Mouse (Mus musculus) R1 (cell line): ENCODE data around the gene Pgap2.
A peak's percentile ranks its signal among the peaks of the same experiment; 100 is the strongest.

Experiments
- DNase-seq: peaks from one replicate; pipeline ENCODE4 v3.0.0-alpha.2; 2018; ENCODE audit warnings: low read depth, low spot score

The Pgap2 gene

DNA sequence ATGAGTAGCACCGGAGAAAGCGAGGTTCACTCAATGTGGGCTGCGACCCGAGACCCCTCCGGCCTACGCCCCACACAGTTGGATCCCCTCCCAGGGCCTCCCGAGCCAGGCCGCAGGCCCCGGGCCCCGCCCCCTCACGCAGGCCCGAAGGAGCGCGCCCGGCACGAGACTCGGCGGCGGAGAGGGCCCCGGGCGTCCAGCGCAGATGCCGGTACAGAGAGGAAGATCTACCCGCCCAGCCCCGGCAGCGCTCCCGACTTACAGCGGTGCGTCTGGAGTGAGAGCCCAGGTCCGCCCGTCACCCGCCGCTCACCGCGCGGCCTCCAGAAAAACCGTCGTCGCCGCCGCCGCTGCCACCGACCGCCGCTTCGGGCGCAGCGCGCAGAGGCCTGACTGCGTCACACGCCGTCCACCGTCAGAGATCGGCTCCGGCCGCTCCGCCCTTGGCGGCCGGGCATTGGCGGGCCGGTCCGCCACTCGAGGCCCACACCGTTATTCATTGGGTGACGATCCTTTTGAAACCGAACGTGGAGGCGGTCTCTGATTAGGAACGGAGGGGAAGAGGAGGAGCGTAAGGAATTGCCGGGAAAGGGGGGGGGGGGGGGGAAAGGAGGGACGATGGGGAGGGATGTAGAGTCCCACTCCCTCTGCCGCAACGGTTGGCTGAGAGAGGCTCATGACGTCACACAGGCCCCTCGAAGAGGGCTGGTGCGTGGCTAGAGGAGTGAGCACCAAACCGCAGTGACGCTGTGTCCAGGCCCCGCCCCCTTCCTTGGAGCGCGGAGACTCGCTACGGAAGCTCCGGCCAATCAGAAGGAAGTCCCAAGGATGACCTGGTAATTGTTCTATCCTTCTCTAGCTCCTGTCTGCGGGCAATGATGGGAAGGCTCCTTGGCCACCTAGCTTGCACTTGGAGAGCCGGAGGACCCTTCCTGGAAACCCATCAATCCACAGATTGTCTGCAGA lies at the start of gene Pgap2, which contains the start of gene Nup98:
Pgap2 (plus strand) TSS at position 453 of the 966 bp plus-strand sequence.
Nup98 (minus strand) TSS at position 421 of the 966 bp plus-strand sequence.
- DNase-seq = peak; percentile 100

GRCm38 (mm10) chr7:102170300-102170699 lies 39.7 kb upstream of the Pgap2 start:
- peak; percentile 53 for DNase-seq

GRCm38 (mm10) chr7:102183849-102184248 lies 26.2 kb upstream of the Pgap2 start:
- DNase-seq = no peak

DNA sequence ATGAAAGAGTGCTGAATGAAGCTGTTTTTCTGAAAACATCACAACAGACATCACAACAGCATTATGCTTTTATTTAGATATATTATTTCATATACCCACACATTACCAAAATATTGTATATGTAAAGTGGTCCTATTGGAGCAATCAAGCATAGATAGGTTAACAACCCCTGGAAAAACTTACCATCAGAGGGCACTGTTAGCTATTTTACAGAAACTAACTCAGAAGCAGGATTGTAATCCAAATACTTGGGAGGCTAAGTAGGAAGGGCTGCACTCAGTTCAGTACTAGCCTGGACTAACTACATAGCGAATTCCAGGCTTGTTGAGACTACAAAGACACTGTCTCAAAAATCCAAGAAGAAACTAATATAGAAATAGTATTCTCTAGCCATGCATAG lies 17.7 kb upstream of the Pgap2 start:
- DNase-seq = no peak

DNA sequence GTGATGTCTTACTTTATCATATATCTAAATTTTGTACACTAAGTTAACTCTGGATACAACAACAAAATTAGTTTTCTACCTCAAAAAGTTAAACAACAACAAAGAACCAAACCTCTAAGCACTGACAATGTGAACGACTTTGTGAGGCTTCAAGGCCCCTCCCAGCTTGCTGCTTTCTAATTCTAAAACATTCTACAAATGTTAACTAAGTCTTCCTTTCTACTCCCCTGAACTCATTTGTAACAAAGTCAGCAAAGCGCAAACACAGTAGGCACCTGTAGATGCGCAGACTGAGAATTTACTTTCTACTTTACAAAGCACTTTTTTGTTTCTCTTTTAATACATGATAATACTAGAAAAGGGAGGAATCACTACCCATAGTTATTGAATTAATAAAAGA lies 9.4 kb upstream of the Pgap2 start:
- peak; percentile 84 for DNase-seq

DNA sequence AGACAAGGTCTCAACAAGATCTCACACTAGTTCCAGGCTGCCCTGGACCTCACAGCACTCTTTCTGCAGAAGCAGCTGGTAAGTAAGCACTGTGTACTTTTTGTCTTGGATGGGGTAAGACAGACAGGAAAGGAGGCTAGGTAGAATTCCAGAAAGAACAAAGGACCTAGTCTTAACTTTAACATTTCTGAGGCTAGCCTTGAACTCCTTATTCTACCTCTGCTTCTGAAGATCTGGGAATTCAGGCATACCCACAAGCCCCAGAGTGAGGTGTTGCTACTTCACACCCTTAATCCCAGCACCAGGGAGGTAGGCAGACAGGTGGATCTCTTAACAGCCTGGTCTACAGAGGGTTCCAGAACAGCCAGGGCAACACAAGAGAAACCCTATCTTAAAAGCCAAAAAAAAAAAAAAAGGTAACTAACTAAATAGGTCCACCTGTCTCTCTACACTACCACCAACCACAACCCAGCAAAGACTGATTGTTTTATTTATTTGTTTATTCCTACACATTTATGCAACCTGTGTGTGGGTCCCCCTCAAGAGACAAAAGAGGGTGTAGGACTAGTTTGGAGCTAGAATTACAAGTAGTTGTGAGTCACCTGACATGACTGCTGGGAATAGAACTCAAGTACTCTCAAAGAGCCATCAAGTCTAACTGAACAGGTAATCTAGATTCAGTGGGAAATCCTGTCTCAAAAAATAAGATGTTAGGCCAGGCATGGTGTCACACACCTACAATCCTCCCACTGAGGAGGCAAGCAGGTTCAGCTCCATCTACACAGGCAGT lies 8.8 kb upstream of the Pgap2 start:
- peak; percentile 91 for DNase-seq

DNA sequence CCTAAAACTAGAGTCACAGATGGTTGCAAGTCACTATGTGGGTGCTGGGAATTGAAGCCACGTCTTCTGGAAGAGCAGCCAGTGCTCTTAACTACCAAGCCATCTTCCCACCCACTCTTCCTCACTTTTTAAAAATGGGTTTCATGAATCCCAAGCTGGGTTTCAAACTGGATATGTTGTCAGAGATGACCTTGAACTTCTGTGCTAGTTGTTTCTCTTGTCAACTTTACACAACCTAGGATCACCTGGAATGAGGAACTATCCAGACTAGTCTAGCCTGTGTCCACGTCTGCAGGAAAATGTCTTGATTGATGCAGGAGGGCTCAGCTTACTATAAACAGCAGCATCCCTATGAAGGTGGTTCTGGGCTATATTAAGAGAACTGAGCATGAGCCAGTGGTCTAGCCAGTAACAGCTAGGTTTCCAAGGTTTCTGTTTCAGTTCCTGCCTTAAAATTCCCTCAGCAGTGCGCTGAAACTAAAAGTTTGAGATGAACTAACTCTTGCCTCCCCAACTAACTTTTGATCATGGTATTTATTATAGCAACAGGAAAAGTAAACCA lies 5.6 kb upstream of the Pgap2 start:
- DNase-seq = no peak

- DNase-seq = peak; percentile 21
Observed at GRCm38 (mm10) chr7:102205646-102206045, 4.4 kb upstream of the Pgap2 start.

- no peak for DNase-seq
Observed at GRCm38 (mm10) chr7:102208806-102209363, 1.1 kb upstream of the Pgap2 start.

- peak; percentile 32 for DNase-seq
Observed at GRCm38 (mm10) chr7:102211071-102211470, 1.1 kb downstream of the Pgap2 start.

- no peak for DNase-seq
Observed at GRCm38 (mm10) chr7:102221899-102222298, 11.9 kb downstream of the Pgap2 start.

- DNase-seq = peak; percentile 86
Observed at GRCm38 (mm10) chr7:102222336-102222735, 12.3 kb downstream of the Pgap2 start.

DNA sequence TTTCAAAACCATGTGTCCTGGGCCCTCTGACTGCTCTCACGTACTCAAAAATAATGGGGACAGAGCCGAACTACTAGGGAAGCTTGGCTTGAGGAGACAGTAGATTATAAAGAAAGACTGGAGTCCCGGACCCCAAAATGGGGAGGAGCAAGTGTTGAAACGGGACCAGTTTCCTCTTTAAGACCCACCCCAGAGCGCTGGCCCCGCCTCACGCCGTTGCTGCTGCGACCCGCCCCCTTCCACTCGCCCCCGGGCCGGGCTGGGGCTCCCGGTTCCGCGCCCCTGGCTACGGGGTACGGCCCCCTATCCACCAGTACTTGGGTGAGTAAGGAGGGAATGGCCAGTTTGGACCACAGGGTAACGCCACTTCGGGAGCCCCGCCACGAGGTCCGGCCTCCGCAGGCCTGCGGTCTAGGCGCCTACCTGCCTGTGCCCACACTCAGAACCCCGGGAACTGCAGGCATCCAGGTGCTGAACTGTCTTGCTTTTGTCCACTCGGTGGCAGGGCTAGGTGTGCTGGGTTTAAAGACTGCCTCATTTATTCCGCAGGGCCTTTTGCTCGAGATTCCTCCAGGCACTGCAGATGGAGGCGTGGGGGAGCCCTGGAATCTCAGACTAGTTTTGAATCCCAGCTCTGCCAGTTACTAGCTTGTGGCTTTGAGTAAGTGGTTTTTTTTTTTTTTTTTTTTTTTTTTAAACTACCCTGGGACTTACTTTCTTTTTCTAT lies 13.0 kb downstream of the Pgap2 start:
- peak; percentile 88 for DNase-seq

- no peak for DNase-seq
Observed at GRCm38 (mm10) chr7:102223883-102224738, 14.1 kb downstream of the Pgap2 start.

DNA sequence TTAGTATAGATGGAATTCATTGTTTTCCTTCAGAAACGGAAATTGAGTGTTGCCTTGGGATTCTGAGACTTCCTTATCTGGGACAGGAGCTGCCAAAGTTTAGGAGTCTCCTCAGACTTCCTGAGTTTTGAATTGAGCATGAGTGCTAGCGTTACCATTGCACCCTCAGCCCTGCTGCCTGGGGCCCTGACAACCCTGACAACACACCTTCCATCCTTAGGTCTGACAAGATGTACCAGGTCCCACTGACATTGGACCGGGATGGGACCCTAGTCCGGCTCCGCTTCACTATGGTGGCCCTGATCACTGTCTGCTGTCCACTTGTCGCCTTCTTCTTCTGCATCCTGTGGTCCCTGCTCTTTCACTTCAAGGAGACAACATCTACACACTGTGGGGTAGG lies 16.0 kb downstream of the Pgap2 start:
- DNase-seq = no peak

GRCm38 (mm10) chr7:102228049-102228670 lies 18.2 kb downstream of the Pgap2 start:
- DNase-seq = no peak

DNA sequence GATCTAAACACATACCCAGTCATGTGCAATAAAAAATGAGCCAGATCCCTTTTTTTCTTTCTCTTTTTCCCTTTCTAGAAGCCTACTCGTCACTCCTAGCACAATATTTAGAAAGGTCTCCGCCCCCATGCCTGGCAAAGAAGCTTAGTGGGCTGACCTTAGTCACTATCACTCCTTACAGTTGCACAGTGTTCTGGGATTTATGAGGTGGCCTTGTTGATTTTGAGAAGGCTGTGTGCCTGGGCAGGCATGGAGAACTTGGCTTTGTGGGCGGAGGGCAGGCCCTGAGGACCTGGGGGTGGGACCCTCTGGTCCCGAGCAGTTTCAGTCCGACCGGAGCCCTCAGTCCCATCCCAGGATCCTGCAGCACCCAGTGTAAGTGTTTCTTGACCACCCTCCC lies 19.8 kb downstream of the Pgap2 start:
- no peak for DNase-seq

DNA sequence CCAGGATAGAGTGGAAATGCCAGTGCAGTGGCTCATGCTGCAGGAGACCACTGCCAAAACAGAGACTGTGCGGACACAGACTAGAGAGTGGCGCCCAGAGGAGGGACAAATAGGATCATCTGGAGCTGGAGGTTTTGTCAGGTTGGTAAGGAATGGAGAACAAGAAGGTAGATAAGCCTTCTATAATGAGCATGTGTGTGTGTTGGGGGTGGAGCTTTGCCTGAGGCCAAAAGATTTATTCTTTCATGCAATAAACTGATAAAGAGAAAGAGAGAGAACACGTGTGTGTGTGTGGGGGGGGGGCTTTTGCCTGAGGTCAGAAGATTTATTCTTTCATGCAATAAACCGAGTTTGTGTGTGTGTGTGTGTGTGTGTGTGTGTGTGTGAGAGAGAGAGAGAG lies 23.1 kb downstream of the Pgap2 start:
- no peak for DNase-seq

DNA sequence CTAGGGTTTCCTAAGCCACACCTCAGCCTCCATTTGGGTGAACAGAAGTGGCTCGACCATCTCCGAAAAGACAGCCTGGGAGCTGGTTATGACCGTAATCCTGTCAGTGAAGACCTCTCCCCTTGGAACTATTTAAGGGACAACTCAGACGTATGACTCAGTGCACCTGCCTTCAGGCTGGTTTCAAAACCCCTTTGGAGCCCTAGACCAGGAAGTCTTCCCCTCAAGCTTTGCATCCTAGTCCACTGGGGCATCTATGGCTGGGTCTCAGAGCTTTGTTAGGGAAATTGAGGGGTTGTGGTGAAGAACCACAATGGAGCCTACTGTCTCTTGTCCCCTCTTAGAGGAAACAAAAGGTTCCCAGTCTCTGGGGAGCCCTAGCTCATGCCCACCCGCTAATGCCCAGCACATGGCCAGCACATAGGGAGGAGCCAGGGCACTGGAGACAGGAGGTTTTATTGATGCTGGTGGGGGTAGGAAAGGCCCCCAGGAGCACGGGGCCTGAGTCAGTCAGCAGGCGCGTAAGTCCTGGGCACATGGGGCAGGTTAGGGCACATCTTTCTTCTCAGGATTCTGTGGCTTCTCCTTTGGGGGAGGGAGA lies 28.8 kb downstream of the Pgap2 start:
- no peak for DNase-seq
